9 mouse cellular contexts compared by ENCODE assay signal in genomic region chr8:106400181-106400580, GRCm38 (mm10). TPM values are rescaled to one million over a fixed set of nuclear protein-coding genes. Genes with fewer than 3 reads are reported as not detected.
DNase-seq lines count a peak whose midpoint lies in the region; ATAC-seq and TF ChIP-seq lines count a peak whose summit lies in the region.
"Had no signal": no experiment of that assay in that cellular context is flagged by ENCODE, and none has a peak within 500 bp of the region (broad histone marks: within the 10 kb centered on the region; RNA-seq: fewer than 3 reads in every experiment).

No protein-coding gene starts in this region.

- peak overlapping the region; percentile 70 for H3K27ac ChIP-seq in heart, adult 2 months
- H3K27ac ChIP-seq in kidney, embryonic 16.5 days (ENCODE audit: low read length): peak overlapping the region; percentile 62
- H3K27ac ChIP-seq in limb, embryonic 14.5 days (replicated peaks; ENCODE audit: low read depth, low read length): peak overlapping the region; percentile 40

- no peak for TF ChIP-seq EP300 in heart, adult 2 months (IDR thresholded peaks at IDR 0.05; ENCODE audit: insufficient read depth, low read depth, low read length)

- intact Hi-C loops in heart, adult 2 months (cut with DNase I): loop anchor here (5.0 kb wide), 2 partner anchors 138 to 188 kb away; partner anchors contain the start of genes Prmt7 and Slc7a6os
- intact Hi-C loops in heart, postnatal 14 days (cut with DNase I): loop anchor here (5.0 kb wide), 2 partner anchors 143 to 188 kb away; partner anchors contain the start of genes Prmt7 and Slc7a6os

- no peak for DNase-seq in heart, adult 2 months
- no peak for DNase-seq in heart, postnatal 14 days
- no peak for DNase-seq in kidney, adult 11 months
- DNase-seq in NIH3T3 (ENCODE audit: low read depth): peak; percentile 70
- no peak for DNase-seq in limb, embryonic 14.5 days (ENCODE audit: low spot score)
- DNase-seq in spleen, postnatal 36 days (ENCODE audit: low spot score in 2 of 2): no peak
- no peak for DNase-seq in thymus, postnatal 14 days

- H3K4me2 ChIP-seq in kidney, embryonic 16.5 days (replicated peaks; ENCODE audit: low read depth, low read length): peak overlapping the region; percentile 19; the same call in 1 of the 2 replicates
- peak overlapping the region; percentile 24; the same call in 1 of the 2 replicates for H3K4me2 ChIP-seq in limb, embryonic 14.5 days (replicated peaks; ENCODE audit: low read depth, low read length, severe bottlenecking)

- H3K79me2 ChIP-seq in heart, adult 2 months (replicated peaks; ENCODE audit: control insufficient read depth, insufficient read depth, low read length): no peaks in the 10 kb centered on the region

- H3K4me1 ChIP-seq in heart, adult 2 months (ENCODE audit: control insufficient read depth, insufficient read depth, low read length): peaks cover 12% of the 10 kb centered on the region
- peaks cover 30% of the 10 kb centered on the region for H3K4me1 ChIP-seq in kidney, embryonic 16.5 days (ENCODE audit: insufficient read depth, low read length)
- peaks cover 8% of the 10 kb centered on the region; the same call in 1 of the 2 replicates for H3K4me1 ChIP-seq in limb, embryonic 14.5 days (ENCODE audit: control insufficient read depth, insufficient read depth, low read length)

- no peaks in the 10 kb centered on the region for H3K36me3 ChIP-seq in heart, adult 2 months (ENCODE audit: control insufficient read depth, insufficient read depth, low read length)
- no peaks in the 10 kb centered on the region for H3K36me3 ChIP-seq in kidney, embryonic 16.5 days (ENCODE audit: insufficient read depth, low read length)
- no peaks in the 10 kb centered on the region for H3K36me3 ChIP-seq in limb, embryonic 14.5 days (ENCODE audit: control insufficient read depth, insufficient read depth, low read length)

- H3K9me3 ChIP-seq in kidney, embryonic 16.5 days (ENCODE audit: low read length): no peaks in the 10 kb centered on the region
- H3K9me3 ChIP-seq in limb, embryonic 14.5 days (ENCODE audit: control insufficient read depth, low read length): no peaks in the 10 kb centered on the region

- no peak overlapping the region for H3K4me3 ChIP-seq in heart, adult 2 months
- H3K4me3 ChIP-seq in kidney, embryonic 16.5 days (ENCODE audit: low read length): no peak overlapping the region
- H3K4me3 ChIP-seq in limb, embryonic 14.5 days (replicated peaks; ENCODE audit: low read length): no peak overlapping the region
- H3K4me3 ChIP-seq: erythroblast, embryonic 14.5 days had no signal

- WGBS in heart, adult 2 months: 28% methylated on average over 5 of the region's 5 CpGs
- 19% methylated on average over 5 of the region's 5 CpGs for WGBS in kidney, embryonic 16.5 days
- 36% methylated on average over 5 of the region's 5 CpGs for WGBS in limb, embryonic 14.5 days

- no peak for TF ChIP-seq CTCF in heart, adult 2 months (IDR thresholded peaks at IDR 0.05)

- no peak for TF ChIP-seq POLR2A in heart, adult 2 months (IDR thresholded peaks at IDR 0.05; ENCODE audit: insufficient read depth, low read depth, low read length)
- TF ChIP-seq POLR2A in limb, embryonic 14.5 days (IDR thresholded peaks at IDR 0.05; ENCODE audit: borderline replicate concordance, extremely low read depth, insufficient read depth, insufficient read length): no peak

- H3K9ac ChIP-seq in heart, adult 2 months (ENCODE audit: low read depth, low read length): no peak overlapping the region
- no peak overlapping the region for H3K9ac ChIP-seq in kidney, embryonic 16.5 days (replicated peaks; ENCODE audit: low read length)
- H3K9ac ChIP-seq in limb, embryonic 14.5 days (ENCODE audit: low read depth, low read length, severe bottlenecking): no peak overlapping the region

- ATAC-seq in kidney, embryonic 16.5 days (ENCODE audit: low FRiP score, low TSS enrichment): peak; percentile 16; the same call in 1 of the 2 replicates
- ATAC-seq in limb, embryonic 14.5 days (ENCODE audit: low FRiP score, low read depth): no peak; the same call in 1 of the 2 replicates

- H3K27me3 ChIP-seq in heart, adult 2 months (ENCODE audit: control insufficient read depth, insufficient read depth, low read length): no peaks in the 10 kb centered on the region
- H3K27me3 ChIP-seq in kidney, embryonic 16.5 days (ENCODE audit: insufficient read depth, low read length): no peaks in the 10 kb centered on the region
- H3K27me3 ChIP-seq in limb, embryonic 14.5 days (ENCODE audit: control insufficient read depth, insufficient read depth, low read length): no peaks in the 10 kb centered on the region

RNA-seq across cellular contexts. Expression of gene Zfp90, which starts 14.9 kb away (rescaled TPM):
- 1 to 10 TPM; 2.7 to 3.8 TPM for total RNA-seq in heart, adult 2 months (2021)
- polyA plus RNA-seq in heart, adult 2 months (2012; rRNA removed): 1.8 and 2.8 TPM in 2 replicates
- total RNA-seq in heart, postnatal 14 days (2021): 1 to 10 TPM; 4.1 to 4.3 TPM
- 19.3 and 19.8 TPM in 2 replicates for polyA plus RNA-seq in kidney, embryonic 16.5 days (2015; fragmentation: Nextera tagmentation; extraction: Ambion mirVana)
- 15.2 and 19.7 TPM in 2 replicates for polyA plus RNA-seq in limb, embryonic 14.5 days (2012; rRNA removed)
- polyA plus RNA-seq in limb, embryonic 14.5 days (2014; fragmentation: Nextera tagmentation; extraction: Ambion mirVana): 20.6 and 26.5 TPM in 2 replicates
